Mouse (Mus musculus): Measurements from ENCODE around the gene Hsph1. TPM values are rescaled to one million over a fixed set of nuclear protein-coding genes. Genes with fewer than 3 reads are reported as not detected.

The Hsph1 gene
- polyA plus RNA-seq, 1 experiment from 2014 or later: 97.4 TPM

GRCm38 (mm10) chr5:149583507-149583906, 52.7 kb downstream of the Hsph1 start:
- peaks cover 9% of the 10 kb centered on the region; the same call in 1 of the 2 replicates for H3K4me1 ChIP-seq (replicated peaks)
- no peaks in the 10 kb centered on the region for H3K27me3 ChIP-seq
- no peak overlapping the region for H3K27ac ChIP-seq (replicated peaks)
- WGBS: 37% methylated on average over 8 of the region's 8 CpGs
- no peak overlapping the region for H3K4me2 ChIP-seq
- H3K9me3 ChIP-seq: no peaks in the 10 kb centered on the region
- no peak overlapping the region for H3K4me3 ChIP-seq
- H3K9ac ChIP-seq: no peak overlapping the region
- no peak for ATAC-seq (ENCODE audit: low FRiP score, low read depth)
- H3K36me3 ChIP-seq: no peaks in the 10 kb centered on the region

GRCm38 (mm10) chr5:149582642-149583262, 53.4 kb downstream of the Hsph1 start:
- WGBS: 75% methylated on average over 5 of the region's 5 CpGs
- H3K27me3 ChIP-seq: no peaks in the 10 kb centered on the region
- H3K27ac ChIP-seq (replicated peaks): no peak overlapping the region
- no peak overlapping the region for H3K9ac ChIP-seq
- no peaks in the 10 kb centered on the region for H3K36me3 ChIP-seq
- peaks cover 11% of the 10 kb centered on the region for H3K4me1 ChIP-seq (replicated peaks)
- no peaks in the 10 kb centered on the region for H3K9me3 ChIP-seq
- H3K4me3 ChIP-seq: no peak overlapping the region
- ATAC-seq (ENCODE audit: low FRiP score, low read depth): no peak
- H3K4me2 ChIP-seq: no peak overlapping the region

DNA sequence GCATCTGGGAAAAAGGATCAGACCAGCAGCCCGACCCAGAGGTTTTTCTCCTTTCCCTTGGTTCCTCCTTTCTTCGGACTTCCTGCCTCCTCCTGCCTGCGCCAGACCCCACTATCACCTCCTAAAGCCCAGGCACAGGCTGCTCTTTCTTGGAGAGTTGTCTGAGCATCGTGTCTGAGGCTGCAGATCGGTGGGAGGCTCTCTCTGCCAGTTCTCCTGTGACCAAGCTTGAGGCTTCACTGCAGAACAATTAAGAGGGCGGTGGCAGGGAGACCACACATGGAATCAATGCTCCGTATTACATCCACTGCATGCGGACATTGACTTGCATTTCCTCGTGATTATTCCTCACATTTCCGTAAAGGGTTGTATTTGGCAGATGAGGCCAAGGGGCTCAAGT, 58.7 kb downstream of the Hsph1 start:
- Histone ChIP-seq H3K9ac (no peak overlapping the region), H3K4me3 (no peak overlapping the region), H3K4me1 (replicated peaks) (peaks cover 12% of the 10 kb centered on the region), H3K9me3 (no peaks in the 10 kb centered on the region), H3K4me2 (no peak overlapping the region), H3K27ac (replicated peaks) (peak overlapping the region; percentile 46; the same call in 1 of the 2 replicates), H3K27me3 (no peaks in the 10 kb centered on the region), H3K36me3 (no peaks in the 10 kb centered on the region)
- 26% methylated on average over 10 of the region's 10 CpGs for WGBS
- ATAC-seq (ENCODE audit: low FRiP score, low read depth): no peak; the same call in 1 of the 2 replicates

- WGBS: 45% methylated on average over 10 of the region's 10 CpGs
Measured at GRCm38 (mm10) chr5:149576977-149577376, 59.2 kb downstream of the Hsph1 start.

GRCm38 (mm10) chr5:149568993-149569392, 67.2 kb downstream of the Hsph1 start:
- Histone ChIP-seq H3K4me2 (no peak overlapping the region), H3K36me3 (no peaks in the 10 kb centered on the region), H3K27me3 (no peaks in the 10 kb centered on the region), H3K9ac (no peak overlapping the region), H3K4me3 (no peak overlapping the region), H3K9me3 (no peaks in the 10 kb centered on the region), H3K27ac (replicated peaks) (no peak overlapping the region), H3K4me1 (replicated peaks) (peaks cover 14% of the 10 kb centered on the region)
- ATAC-seq (ENCODE audit: low FRiP score, low read depth): no peak
- WGBS: 85% methylated on average over 13 of the region's 13 CpGs

More at GRCm38 (mm10) chr5:149576977-149577376, 59.2 kb downstream of the Hsph1 start:
- Histone ChIP-seq H3K9ac (no peak overlapping the region), H3K27me3 (no peaks in the 10 kb centered on the region), H3K9me3 (no peaks in the 10 kb centered on the region), H3K36me3 (no peaks in the 10 kb centered on the region), H3K4me3 (no peak overlapping the region), H3K4me1 (replicated peaks) (peaks cover 12% of the 10 kb centered on the region), H3K27ac (replicated peaks) (peak overlapping the region; percentile 46; the same call in 1 of the 2 replicates), H3K4me2 (no peak overlapping the region)
- no peak for ATAC-seq (ENCODE audit: low FRiP score, low read depth)

- H3K9me3 ChIP-seq: no peaks in the 10 kb centered on the region
- H3K4me3 ChIP-seq: no peak overlapping the region
- ATAC-seq (ENCODE audit: low FRiP score, low read depth): no peak
- peaks cover 18% of the 10 kb centered on the region for H3K4me1 ChIP-seq (replicated peaks)
- H3K36me3 ChIP-seq: no peaks in the 10 kb centered on the region
- no peak overlapping the region for H3K4me2 ChIP-seq
- H3K9ac ChIP-seq: no peak overlapping the region
- WGBS: 77% methylated on average over 5 of the region's 5 CpGs
- no peak overlapping the region for H3K27ac ChIP-seq (replicated peaks)
- no peaks in the 10 kb centered on the region for H3K27me3 ChIP-seq
Measured at GRCm38 (mm10) chr5:149566957-149567356, 69.2 kb downstream of the Hsph1 start.

GRCm38 (mm10) chr5:149566026-149566425, 70.2 kb downstream of the Hsph1 start:
- WGBS: 39% methylated on average over 11 of the region's 11 CpGs
- no peak for ATAC-seq (ENCODE audit: low FRiP score, low read depth)

More at GRCm38 (mm10) chr5:149566026-149566425, 70.2 kb downstream of the Hsph1 start:
- Histone ChIP-seq H3K4me1 (replicated peaks) (peaks cover 27% of the 10 kb centered on the region), H3K9me3 (no peaks in the 10 kb centered on the region), H3K36me3 (no peaks in the 10 kb centered on the region), H3K4me3 (no peak overlapping the region), H3K4me2 (no peak overlapping the region), H3K27ac (replicated peaks) (0 out of 2 replicates have a peak overlapping the region, but pooled peaks have one; percentile 6), H3K27me3 (no peaks in the 10 kb centered on the region), H3K9ac (no peak overlapping the region)

Other genes with a start within 250 kb of the Hsph1 start
- 4.5 and 6.8 TPM in 2 replicates for gene Medag, start 224.6 kb downstream of the Hsph1 start, polyA plus RNA-seq (2015; fragmentation: Nextera tagmentation; extraction: Ambion mirVana)
- 1.4 and 2.2 TPM in 2 replicates for gene Tex26, start 196.7 kb downstream of the Hsph1 start, polyA plus RNA-seq (2015; fragmentation: Nextera tagmentation; extraction: Ambion mirVana)
- gene Wdr95, start 107.7 kb downstream of the Hsph1 start, polyA plus RNA-seq (2015; fragmentation: Nextera tagmentation; extraction: Ambion mirVana): 0.13 and 0.43 TPM in 2 replicates
- gene B3glct, start 41.9 kb upstream of the Hsph1 start, polyA plus RNA-seq (2015; fragmentation: Nextera tagmentation; extraction: Ambion mirVana): 14.8 TPM in 2 replicates